12 mouse cellular contexts compared by ENCODE assay signal in the genomic region with DNA sequence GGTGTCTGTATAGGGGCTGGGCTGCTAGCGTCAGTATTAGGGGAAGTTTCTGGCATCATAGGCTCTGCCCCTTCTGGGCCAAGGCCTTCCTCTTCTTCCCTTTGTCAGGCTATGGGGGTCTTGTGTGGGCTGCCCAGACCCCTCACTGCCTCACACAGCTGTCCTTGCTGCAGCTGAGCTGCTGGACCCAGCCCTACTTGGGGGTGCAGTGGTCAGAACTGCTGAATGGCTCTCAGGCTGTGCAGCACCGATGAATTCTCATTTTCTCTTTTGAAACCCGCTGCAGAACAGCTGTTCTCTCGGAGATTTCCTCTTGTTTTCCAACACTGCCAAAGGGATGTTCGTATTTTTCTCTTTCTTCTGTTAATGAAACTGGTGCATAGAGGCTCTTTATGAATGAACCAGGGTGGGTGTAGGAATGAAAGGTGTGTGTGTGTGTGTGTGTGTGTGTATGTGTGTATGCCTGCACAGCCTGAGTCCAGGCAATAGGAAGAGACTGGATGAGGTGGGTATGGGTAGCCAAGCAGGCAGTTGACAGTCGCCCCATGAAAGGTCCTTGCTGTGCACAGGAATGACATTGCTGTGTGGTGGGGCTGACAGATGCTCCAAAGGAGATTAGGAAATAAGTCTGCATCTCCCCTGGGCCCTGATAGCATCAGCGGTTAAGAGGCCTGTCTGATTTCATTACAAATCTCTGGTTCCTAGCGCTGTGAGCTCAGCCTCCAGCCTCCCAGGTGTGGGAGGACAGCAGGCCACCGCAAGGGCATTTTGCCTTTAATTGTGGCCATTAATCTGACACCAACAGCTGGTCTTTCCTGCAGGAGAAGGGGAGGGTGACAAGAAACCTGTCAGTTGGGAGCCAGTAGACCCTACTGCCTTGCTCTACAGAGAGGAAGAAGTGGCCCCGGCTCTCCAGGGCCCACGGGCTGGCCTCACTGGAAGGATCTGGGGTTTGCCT. TPM values are rescaled to one million over a fixed set of nuclear protein-coding genes. Genes with fewer than 3 reads are reported as not detected.
DNase-seq lines count a peak whose midpoint lies in the region; ATAC-seq lines count a peak whose summit lies in the region.
"Had no signal": no experiment of that assay in that cellular context is flagged by ENCODE, and none has a peak within 500 bp of the region (broad histone marks: within the 10 kb centered on the region; RNA-seq: fewer than 3 reads in every experiment).

No protein-coding gene starts in this region.

- peak; percentile 77 for ATAC-seq in kidney, embryonic 14.5 days (ENCODE audit: low FRiP score, low TSS enrichment)
- no peak; the same call in 1 of the 2 replicates for ATAC-seq in embryonic facial prominence, embryonic 14.5 days (ENCODE audit: low read depth)
- no peak for ATAC-seq in limb, embryonic 12.5 days (ENCODE audit: insufficient number of reproducible peaks, insufficient read depth, low FRiP score, low TSS enrichment, low read depth)
- ATAC-seq in neural tube, embryonic 14.5 days (ENCODE audit: low read depth), result peak; percentile 58
- ATAC-seq: CD4-positive, CD25-positive, alpha-beta regulatory T cell, adult 4 months; liver, embryonic 12.5 days had no signal

- no peak overlapping the region for H3K4me3 ChIP-seq in kidney, embryonic 14.5 days (ENCODE audit: low read length)
- no peak overlapping the region for H3K4me3 ChIP-seq in embryonic facial prominence, embryonic 14.5 days (ENCODE audit: low read depth, low read length)
- H3K4me3 ChIP-seq in limb, embryonic 12.5 days (replicated peaks), result no peak overlapping the region
- no peak overlapping the region for H3K4me3 ChIP-seq in neural tube, embryonic 14.5 days (ENCODE audit: low read depth, low read length)
- H3K4me3 ChIP-seq: liver, embryonic 12.5 days had no signal

- H3K4me1 ChIP-seq in kidney, embryonic 14.5 days (ENCODE audit: control insufficient read depth, insufficient read depth, low read length), result no peaks in the 10 kb centered on the region; the same call in 1 of the 2 replicates
- peaks cover 6% of the 10 kb centered on the region; the same call in 1 of the 2 replicates for H3K4me1 ChIP-seq in embryonic facial prominence, embryonic 14.5 days (ENCODE audit: control insufficient read depth, insufficient read depth, low read length)
- H3K4me1 ChIP-seq in limb, embryonic 12.5 days (replicated peaks), result peaks cover 26% of the 10 kb centered on the region
- H3K4me1 ChIP-seq in neural tube, embryonic 14.5 days (ENCODE audit: control insufficient read depth, insufficient read depth, low read length), result peaks cover 8% of the 10 kb centered on the region; the same call in 1 of the 2 replicates
- H3K4me1 ChIP-seq: liver, embryonic 12.5 days had no signal

- H3K4me2 ChIP-seq in kidney, embryonic 14.5 days (replicated peaks; ENCODE audit: low read depth, low read length), result no peak overlapping the region
- H3K4me2 ChIP-seq in embryonic facial prominence, embryonic 14.5 days (ENCODE audit: low read depth, low read length), result no peak overlapping the region
- no peak overlapping the region for H3K4me2 ChIP-seq in limb, embryonic 12.5 days
- H3K4me2 ChIP-seq in neural tube, embryonic 14.5 days (ENCODE audit: low read depth, low read length), result no peak overlapping the region
- H3K4me2 ChIP-seq: liver, embryonic 12.5 days had no signal

- DNase-seq in kidney, adult 8-10 months, result no peak
- DNase-seq in embryonic facial prominence, embryonic 14.5 days (ENCODE audit: low spot score), result peak; percentile 49
- DNase-seq in right cerebral cortex, postnatal 14 days, result no peak
- DNase-seq in layer of hippocampus, postnatal 25 days (ENCODE audit: extremely low spot score in 1 of 2, low spot score in 1 of 2), result no peak
- DNase-seq: kidney, adult 2 months; lung, postnatal 14 days; thymus, postnatal 14 days had no signal

- no peak overlapping the region for H3K9ac ChIP-seq in kidney, embryonic 14.5 days (ENCODE audit: low read depth, low read length)
- no peak overlapping the region for H3K9ac ChIP-seq in embryonic facial prominence, embryonic 14.5 days (ENCODE audit: low read depth, low read length)
- 0 out of 2 replicates have a peak overlapping the region, but pooled peaks have one; percentile 12 for H3K9ac ChIP-seq in limb, embryonic 12.5 days (replicated peaks)
- H3K9ac ChIP-seq in neural tube, embryonic 14.5 days (replicated peaks; ENCODE audit: low read depth, low read length), result no peak overlapping the region
- H3K9ac ChIP-seq: liver, embryonic 12.5 days had no signal

- H3K27ac ChIP-seq in kidney, embryonic 14.5 days (ENCODE audit: low read depth, low read length), result no peak overlapping the region
- no peak overlapping the region for H3K27ac ChIP-seq in embryonic facial prominence, embryonic 14.5 days (replicated peaks; ENCODE audit: low read depth, low read length)
- no peak overlapping the region for H3K27ac ChIP-seq in limb, embryonic 12.5 days
- H3K27ac ChIP-seq in neural tube, embryonic 14.5 days (ENCODE audit: low read depth, low read length), result peak overlapping the region; percentile 34
- H3K27ac ChIP-seq: liver, embryonic 12.5 days had no signal

- H3K9me3 ChIP-seq in kidney, embryonic 14.5 days (ENCODE audit: control insufficient read depth, low read length), result no peaks in the 10 kb centered on the region
- no peaks in the 10 kb centered on the region for H3K9me3 ChIP-seq in embryonic facial prominence, embryonic 14.5 days (ENCODE audit: control insufficient read depth, low read length)
- no peaks in the 10 kb centered on the region for H3K9me3 ChIP-seq in limb, embryonic 12.5 days
- no peaks in the 10 kb centered on the region for H3K9me3 ChIP-seq in neural tube, embryonic 14.5 days (ENCODE audit: control insufficient read depth, low read length)
- H3K9me3 ChIP-seq: liver, embryonic 12.5 days had no signal

- 23% methylated on average over 11 of the region's 11 CpGs for WGBS in kidney, embryonic 14.5 days
- 55% methylated on average over 11 of the region's 11 CpGs for WGBS in embryonic facial prominence, embryonic 14.5 days
- 46% methylated on average over 11 of the region's 11 CpGs for WGBS in limb, embryonic 12.5 days
- WGBS in neural tube, embryonic 14.5 days, result 40% methylated on average over 11 of the region's 11 CpGs

- H3K27me3 ChIP-seq in kidney, embryonic 14.5 days (ENCODE audit: control insufficient read depth, insufficient read depth, low read length), result no peaks in the 10 kb centered on the region
- H3K27me3 ChIP-seq in embryonic facial prominence, embryonic 14.5 days (replicated peaks; ENCODE audit: control insufficient read depth, insufficient read depth, low read length), result no peaks in the 10 kb centered on the region
- peaks cover 5% of the 10 kb centered on the region; the same call in 1 of the 2 replicates for H3K27me3 ChIP-seq in limb, embryonic 12.5 days
- H3K27me3 ChIP-seq in neural tube, embryonic 14.5 days (ENCODE audit: control insufficient read depth, insufficient read depth, low read length), result no peaks in the 10 kb centered on the region

- H3K36me3 ChIP-seq in kidney, embryonic 14.5 days (ENCODE audit: control insufficient read depth, insufficient read depth, low read length), result no peaks in the 10 kb centered on the region
- H3K36me3 ChIP-seq in embryonic facial prominence, embryonic 14.5 days (ENCODE audit: control insufficient read depth, insufficient read depth, low read length), result no peaks in the 10 kb centered on the region
- no peaks in the 10 kb centered on the region for H3K36me3 ChIP-seq in limb, embryonic 12.5 days
- no peaks in the 10 kb centered on the region for H3K36me3 ChIP-seq in neural tube, embryonic 14.5 days (ENCODE audit: control insufficient read depth, insufficient read depth, low read length)
- H3K36me3 ChIP-seq: liver, embryonic 12.5 days had no signal

RNA-seq across cellular contexts. Expression of a gene that starts 26.5 kb away (rescaled TPM):
- polyA plus RNA-seq in kidney, embryonic 14.5 days (2014; fragmentation: Nextera tagmentation; extraction: Ambion mirVana), result 418 and 533 TPM in 2 replicates
- polyA plus RNA-seq in embryonic facial prominence, embryonic 14.5 days (2014; fragmentation: Nextera tagmentation; extraction: Ambion mirVana), result 509 and 543 TPM in 2 replicates
- 424 and 455 TPM in 2 replicates for polyA plus RNA-seq in limb, embryonic 12.5 days (2016; fragmentation: Nextera tagmentation; extraction: Ambion mirVana)
- 598 and 623 TPM in 2 replicates for polyA plus RNA-seq in neural tube, embryonic 14.5 days (2014; fragmentation: Nextera tagmentation; extraction: Ambion mirVana)
- total RNA-seq in layer of hippocampus, postnatal 25 days (2021), result 100 to 1,000 TPM; 350 to 378 TPM

Comparison
In these comparisons a context has a peak if more than half of its experiments do, and no peak if none do; other contexts are left out.
1. ATAC-seq: peak in kidney, embryonic 14.5 days (single experiment) and neural tube, embryonic 14.5 days (single experiment); none in embryonic facial prominence, embryonic 14.5 days (single experiment) and limb, embryonic 12.5 days (single experiment).